Mouse (Mus musculus) cortical plate, adult 2 months (tissue): ENCODE results near the gene Anks1b.

Experiments
- CTCF ChIP-seq: fragments of 200-500 bp; IDR thresholded peaks from 2 replicates; pipeline ENCODE4 v1.5.1; 2011; ENCODE audit warnings: mild to moderate bottlenecking, control low read depth, low read length; ENCODE audit not compliant: insufficient read depth; ENCODE audit errors: extremely low read depth
- POLR2A ChIP-seq: fragments of 200-500 bp; IDR thresholded peaks from 2 replicates; pipeline ENCODE4 v1.6.1; 2011; ENCODE audit warnings: mild to moderate bottlenecking, low read length, control low read depth; ENCODE audit not compliant: insufficient read depth; ENCODE audit errors: extremely low read depth

GRCm38 (mm10) chr10:90897894-90898293, 1024.6 kb downstream of the Anks1b start:
- TF ChIP-seq CTCF = no peak
- no peak for TF ChIP-seq POLR2A
